Mouse (Mus musculus) hindlimb bud, embryonic 11.5 days (tissue): ENCODE data around the gene Mpl.

Source experiments
- DNase-seq: peaks from one replicate; pipeline ENCODE4 v3.0.0-alpha.2; 2012; ENCODE audit warnings: low read depth, low spot score; ENCODE audit errors: extremely low spot score

The Mpl gene

DNA sequence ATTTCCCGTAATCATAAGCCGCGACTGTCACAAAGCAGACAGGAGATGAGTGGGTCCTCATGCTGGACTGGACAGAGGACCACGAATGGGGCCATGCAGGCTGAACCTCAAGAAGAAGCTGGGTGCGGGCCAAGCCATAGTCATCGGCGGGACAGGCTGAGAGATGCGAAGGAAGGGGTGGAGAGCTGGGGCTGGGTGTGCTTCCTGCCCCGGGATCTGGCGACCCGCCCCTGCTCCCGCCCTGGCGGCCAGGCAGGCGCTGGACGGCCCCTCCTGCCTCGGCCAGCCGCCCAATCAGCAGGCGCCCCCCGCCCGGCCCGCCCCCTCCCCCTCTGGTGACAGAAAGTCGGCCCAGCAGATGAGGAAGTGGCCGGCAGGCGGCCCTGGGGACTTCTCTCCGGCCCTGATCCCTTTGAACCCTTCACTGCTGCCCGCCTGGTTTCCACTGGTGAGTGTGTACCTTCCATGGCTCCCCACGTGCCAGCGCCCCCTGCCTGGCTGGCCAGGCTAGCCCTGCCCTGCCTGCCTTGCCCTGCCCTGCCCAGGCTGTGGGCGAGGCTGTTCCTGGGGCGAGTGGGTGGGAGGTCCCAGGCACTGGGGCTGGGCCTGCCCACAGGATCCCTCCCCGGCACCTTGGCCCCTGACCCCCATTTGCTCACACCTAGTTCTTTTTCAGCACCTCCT is 29.4 kb downstream of the Mpl start, which contains the start of gene Elovl1:
Elovl1 (plus strand) TSS at position 326 of the 684 bp plus-strand sequence.
- DNase-seq = no peak

DNA sequence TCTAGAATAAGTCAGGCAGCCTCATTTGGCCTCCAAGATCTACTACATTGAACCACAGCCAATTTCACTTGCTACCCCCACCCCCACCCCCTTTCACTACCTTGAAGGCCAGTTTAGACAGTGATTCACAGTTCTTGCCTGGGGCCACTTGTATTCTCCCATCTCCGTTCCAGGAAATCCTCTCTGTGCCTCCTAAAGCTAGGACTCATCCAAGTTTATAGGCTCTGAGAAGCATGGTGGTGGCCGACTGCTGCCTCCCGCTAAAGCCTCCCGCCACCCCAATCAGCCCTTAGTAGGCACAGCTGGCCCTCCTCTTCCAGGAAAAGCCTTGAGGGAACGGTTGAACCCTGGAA is 29.9 kb downstream of the Mpl start:
- DNase-seq = no peak

DNA sequence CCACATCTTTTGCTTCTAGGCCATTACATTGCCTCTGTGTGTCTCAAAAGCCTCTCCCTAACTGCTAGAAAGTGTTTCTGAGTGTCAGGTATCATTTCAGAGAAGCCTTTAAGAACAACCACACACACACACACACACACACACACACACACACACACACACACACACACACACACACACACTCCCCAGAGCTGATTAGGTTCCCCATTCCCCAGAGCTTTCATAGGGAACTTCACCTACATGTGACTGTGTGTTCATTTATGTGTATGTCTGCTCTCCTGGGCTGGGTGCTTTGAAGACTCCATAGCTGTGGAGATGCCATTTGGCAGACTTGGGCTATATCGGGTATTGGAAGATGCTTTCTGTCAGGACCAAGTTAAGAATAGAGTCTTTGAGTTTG is 31.9 kb downstream of the Mpl start:
- no peak for DNase-seq

DNA sequence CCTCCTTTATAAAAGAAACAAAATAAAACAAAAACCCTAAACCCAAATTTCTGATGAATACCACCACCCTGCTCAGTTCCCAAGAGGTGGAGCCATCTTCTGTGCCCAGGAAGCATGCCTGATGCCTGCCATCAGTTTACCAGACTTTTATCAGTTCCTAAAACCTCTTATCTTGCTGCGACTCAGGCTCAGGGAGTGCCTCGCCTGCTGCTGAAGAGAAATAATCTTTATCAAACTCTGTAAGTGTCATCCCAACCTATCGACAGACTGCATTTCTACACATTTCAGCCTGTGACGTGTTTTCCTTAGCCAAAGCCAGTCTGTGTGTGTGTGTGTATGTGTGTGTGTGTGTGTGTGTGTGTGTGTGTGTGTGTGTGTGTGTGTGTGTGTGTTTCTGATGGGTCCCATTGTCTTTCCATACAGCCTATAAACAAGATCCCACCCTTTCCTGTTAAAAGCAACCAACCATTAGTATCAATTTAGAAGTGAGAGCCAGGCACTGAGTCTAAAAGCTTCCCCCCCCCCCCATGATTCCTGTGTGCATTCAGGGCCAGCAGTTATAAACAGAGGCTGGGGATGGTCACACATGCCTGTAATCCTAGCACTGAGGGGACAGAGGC is 32.7 kb downstream of the Mpl start:
- no peak for DNase-seq

DNA sequence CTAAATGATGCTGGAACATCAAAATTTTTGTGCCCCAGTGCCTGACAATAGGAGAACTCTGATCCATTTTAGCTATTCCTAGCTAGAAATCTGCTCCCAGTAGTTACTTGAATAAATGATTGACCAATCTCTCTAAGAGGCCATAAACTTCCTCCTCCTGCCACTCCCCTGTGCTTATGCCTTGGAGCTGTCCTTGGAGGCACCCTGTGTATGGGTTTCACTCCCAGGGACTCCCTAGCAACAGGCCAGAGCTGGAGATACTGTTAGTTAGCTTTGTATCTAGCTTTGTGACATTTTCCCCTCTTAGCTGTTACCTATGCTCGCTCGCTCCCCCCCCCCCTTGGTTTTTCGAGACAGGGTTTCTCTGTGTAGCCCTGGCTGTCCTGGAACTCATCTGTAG is 35.9 kb downstream of the Mpl start:
- DNase-seq = no peak

DNA sequence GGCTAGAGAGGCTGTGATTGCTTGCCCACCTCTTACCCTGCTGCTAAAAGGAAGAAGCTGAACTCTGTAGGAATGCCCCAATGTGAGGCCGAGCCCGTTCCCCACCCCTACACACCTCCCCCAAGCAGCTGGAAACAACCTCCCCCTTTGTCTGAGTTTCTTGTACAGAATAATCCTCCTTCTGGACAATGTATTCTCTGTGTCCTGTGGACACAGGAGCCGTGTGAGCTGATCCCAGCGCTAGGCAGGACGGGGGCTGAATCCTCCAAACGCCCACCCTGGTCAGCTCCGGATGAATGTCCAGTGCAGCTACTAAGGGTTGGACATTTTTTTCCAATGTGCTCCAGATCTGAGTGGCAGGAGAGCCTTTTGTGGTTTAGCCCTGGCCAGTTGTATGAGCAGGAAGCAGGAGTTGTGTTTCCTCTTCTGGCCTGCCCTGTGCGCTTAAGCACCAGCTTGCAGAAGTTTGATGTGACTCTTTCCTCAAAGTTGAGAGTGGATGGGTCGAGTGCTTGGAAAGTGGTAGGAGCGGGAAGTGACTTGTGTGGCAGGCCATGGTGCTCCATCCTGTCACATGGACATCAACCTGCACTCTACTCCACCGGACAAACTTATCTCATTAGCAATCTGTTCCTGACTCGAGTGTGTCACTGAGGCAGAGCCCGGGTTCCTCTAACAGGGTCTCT is 40.1 kb downstream of the Mpl start:
- DNase-seq = no peak

- no peak for DNase-seq
These were observed 41.0 kb downstream of the Mpl start for GRCm38 (mm10) chr4:118416329-118416728.

DNA sequence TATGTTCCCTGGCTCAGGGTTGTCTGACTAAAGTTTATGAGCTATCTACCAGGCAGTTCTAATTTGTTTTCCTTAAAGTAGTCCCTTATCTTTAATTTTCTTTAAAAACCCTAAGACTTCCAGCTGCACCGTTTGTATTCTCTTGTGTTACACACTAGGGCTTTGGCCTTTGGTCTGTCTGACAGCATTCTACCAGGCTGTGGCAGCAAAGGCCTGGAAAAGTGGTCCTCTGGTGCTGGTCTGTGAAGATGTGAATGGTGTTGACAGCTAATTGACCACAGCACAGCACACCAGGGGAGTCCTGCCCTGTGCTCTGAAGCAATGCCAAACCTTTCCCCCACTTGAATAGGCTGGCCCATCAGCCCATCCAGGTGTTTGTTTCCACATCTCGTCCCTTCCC is 41.5 kb downstream of the Mpl start:
- DNase-seq = no peak

DNA sequence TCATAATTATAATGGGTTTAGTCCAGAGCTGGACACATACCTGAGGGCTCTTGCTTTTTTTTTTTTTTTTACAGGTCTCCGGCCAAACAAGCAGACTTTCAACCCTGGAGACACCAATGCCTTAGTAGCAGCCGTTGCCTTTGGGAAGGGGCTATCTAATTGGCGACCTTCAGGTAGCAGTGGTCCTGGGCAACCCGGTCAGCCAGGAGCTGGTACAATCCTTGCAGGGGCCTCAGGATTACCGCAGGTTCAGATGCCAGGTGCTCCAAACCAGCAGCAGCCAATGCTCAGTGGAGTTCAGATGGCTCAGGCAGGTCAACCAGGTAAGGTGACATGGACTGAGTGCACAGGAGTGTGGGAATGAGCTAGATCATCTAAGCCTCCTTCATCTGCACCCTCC is 43.8 kb downstream of the Mpl start:
- DNase-seq = no peak

DNA sequence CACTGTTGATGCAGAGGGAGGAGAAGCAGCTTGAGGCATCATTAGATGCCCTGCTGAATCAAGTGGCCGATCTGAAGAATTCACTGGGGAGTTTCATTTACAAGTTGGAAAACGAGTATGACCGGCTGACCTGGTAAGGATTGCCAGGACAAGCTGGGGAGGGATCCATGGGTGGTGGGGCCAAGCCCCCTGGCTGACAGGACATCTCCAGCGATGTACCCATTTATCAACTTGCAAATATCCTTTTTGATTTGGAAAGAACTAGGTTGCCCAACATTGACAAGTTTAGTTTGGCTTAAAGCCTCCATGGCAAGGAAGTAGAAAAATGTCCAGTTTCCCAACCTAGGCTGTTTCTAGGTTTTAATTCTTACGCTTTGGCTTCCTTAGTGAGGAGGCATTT is 46.4 kb downstream of the Mpl start:
- DNase-seq = no peak

DNA sequence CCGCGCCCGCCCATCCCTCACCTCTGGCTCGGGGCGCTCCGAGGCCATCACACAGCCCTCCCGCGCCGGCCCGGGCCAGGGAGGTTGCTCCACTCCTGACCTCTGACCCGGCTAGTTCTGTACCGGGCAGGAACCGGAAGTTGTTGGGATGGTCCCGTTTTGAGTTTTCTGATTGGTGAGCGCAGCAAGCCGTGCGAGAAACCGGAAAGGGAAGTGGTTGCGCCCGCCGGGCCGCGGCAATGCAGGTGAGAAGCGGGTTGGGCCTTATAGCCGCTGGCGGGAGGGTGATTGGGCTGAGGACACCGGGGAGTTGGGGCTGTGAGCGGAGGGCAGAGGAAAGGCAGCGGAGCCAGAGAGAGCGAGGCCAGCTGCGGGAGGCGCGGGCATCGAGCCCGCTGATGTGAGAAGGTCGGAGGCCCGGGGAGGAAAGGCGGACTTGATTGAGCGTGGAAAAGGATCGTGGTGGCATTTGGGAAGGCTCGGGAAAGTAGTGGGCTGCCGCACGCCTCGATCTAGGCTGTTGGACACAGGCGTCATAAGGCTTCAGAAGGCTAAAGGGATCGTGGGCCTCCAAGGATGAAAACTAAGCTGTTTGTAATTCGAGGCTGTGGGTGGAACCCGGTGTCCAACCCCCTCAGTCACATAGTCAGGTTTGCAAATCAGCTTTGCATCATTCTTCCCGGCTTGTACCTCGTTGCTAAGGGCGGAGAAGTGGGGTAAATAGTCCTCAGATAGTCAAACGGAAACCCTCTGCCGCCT is 48.0 kb downstream of the Mpl start, which contains the start of the genes Szt2 and Med8:
Szt2 (minus strand) TSS at position 132 of the 759 bp plus-strand sequence.
Med8 (plus strand) TSS at position 196 of the 759 bp plus-strand sequence.
- DNase-seq = peak; percentile 83

- no peak for DNase-seq
These were observed 54.6 kb downstream of the Mpl start for GRCm38 (mm10) chr4:118402701-118403100.

- no peak for DNase-seq
These were observed 55.4 kb downstream of the Mpl start for GRCm38 (mm10) chr4:118401918-118402317.

GRCm38 (mm10) chr4:118401421-118401820 is 55.9 kb downstream of the Mpl start:
- no peak for DNase-seq

DNA sequence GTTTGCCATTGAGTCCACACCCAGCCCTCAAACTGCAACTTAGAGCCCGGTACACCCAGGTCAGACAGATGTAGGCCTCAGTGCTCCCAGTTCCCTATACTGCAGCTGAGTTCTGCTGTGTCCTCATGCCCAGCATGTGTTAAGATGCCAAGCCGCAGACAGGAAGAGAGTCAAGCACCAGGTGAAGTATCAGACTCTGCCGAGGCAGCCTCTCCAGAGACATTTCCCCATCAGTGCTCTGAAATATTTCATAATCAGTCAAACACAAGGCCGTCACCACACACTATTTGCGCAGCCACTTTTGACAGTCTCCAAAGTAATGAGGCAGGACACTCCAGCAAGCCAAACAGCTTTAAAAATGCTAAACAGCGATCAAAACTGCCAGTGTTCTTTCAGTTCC is 58.9 kb downstream of the Mpl start:
- no peak for DNase-seq

GRCm38 (mm10) chr4:118396433-118396832 is 60.9 kb downstream of the Mpl start:
- DNase-seq = no peak

DNA sequence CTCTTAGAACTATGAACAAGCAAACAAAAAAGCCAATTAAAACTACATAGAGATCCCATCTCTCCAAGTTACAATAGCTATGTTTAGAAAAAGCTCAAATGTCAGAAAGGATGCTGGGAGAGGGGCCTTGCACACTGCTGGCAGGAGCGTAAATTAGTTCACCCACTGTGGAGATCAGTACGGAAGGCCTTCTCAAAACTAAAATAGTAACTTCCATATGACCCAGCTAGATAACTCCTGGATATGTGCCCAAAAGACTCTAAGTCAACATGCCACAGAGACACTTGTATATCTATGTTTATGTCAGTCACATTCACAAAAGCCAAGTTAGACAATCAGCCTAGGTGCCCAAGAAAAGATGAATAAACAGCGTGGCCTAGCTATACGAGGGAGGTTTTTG is 62.0 kb downstream of the Mpl start:
- no peak for DNase-seq

- no peak for DNase-seq
These were observed 62.8 kb downstream of the Mpl start for GRCm38 (mm10) chr4:118394505-118394904.
